Mouse (Mus musculus) intestine, postnatal 0 days (tissue): ENCODE data around the gene Sapcd2. TPM values are rescaled to one million over a fixed set of nuclear protein-coding genes. Genes with fewer than 3 reads are reported as not detected.
A peak's percentile ranks its signal among the peaks of the same experiment; 100 is the strongest.

Source experiments
- ATAC-seq: fragments of 200-750 bp; cut with Nextera tagmentation; 2 replicates; pipeline ENCODE4 v1.8.0; 2017; ENCODE audit warnings: mild to moderate bottlenecking, moderate TSS enrichment, moderate library complexity
- H3K27ac ChIP-seq: fragments of 300-500 bp; sonication (generic); 2 replicates; pipeline ENCODE4 v1.5.1; 2014; ENCODE audit warnings: mild to moderate bottlenecking, low read depth, low read length, moderate library complexity
- H3K27me3 ChIP-seq: fragments of 300-500 bp; sonication (generic); replicated peaks from 2 replicates; pipeline ENCODE4 v1.6.1; 2014; ENCODE audit warnings: low read length, mixed read lengths; ENCODE audit not compliant: control insufficient read depth, insufficient read depth
- H3K36me3 ChIP-seq: fragments of 300-500 bp; sonication (generic); 2 replicates; pipeline ENCODE4 v1.6.1; 2014; ENCODE audit warnings: mild to moderate bottlenecking, moderate library complexity; ENCODE audit not compliant: control insufficient read depth, insufficient read depth
- H3K4me1 ChIP-seq: fragments of 300-500 bp; sonication (generic); replicated peaks from 2 replicates; pipeline ENCODE4 v1.6.1; 2014; ENCODE audit warnings: antibody characterized with exemption, low read length, mixed read lengths; ENCODE audit not compliant: control insufficient read depth, insufficient read depth
- H3K4me2 ChIP-seq: fragments of 300-500 bp; sonication (generic); replicated peaks from 2 replicates; pipeline ENCODE4 v1.6.1; 2014; ENCODE audit warnings: low read depth, mild to moderate bottlenecking, moderate library complexity
- H3K4me3 ChIP-seq: fragments of 300-500 bp; sonication (generic); 2 replicates; pipeline ENCODE4 v1.5.1; 2014; ENCODE audit warnings: low read depth, low read length
- H3K9ac ChIP-seq: fragments of 300-500 bp; sonication (generic); 2 replicates; pipeline ENCODE4 v1.6.1; 2014; ENCODE audit warnings: mild to moderate bottlenecking, low read depth, low read length
- H3K9me3 ChIP-seq: fragments of 300-500 bp; sonication (generic); 2 replicates; pipeline ENCODE4 v1.6.1; 2016; ENCODE audit warnings: mixed run types; ENCODE audit not compliant: control insufficient read depth
- CTCF ChIP-seq: sonication (generic); IDR thresholded peaks from 2 replicates; pipeline ENCODE4 v1.5.1; 2016; ENCODE audit warnings: low read depth, mild to moderate bottlenecking, control low read depth, antibody characterized with exemption, moderate library complexity
- WGBS: fragments of 180-500 bp; shearing (Covaris S2); extraction: QIAGEN DNeasy Blood & Tissue Kit; methylation state at CpG from one replicate; pipeline ENCODE4 v1.1.7; 2014; 5-methylcytosine and 5-hydroxymethylcytosine counted together
- polyA plus RNA-seq: library from polyadenylated mRNA; unstranded; fragments of >200 nt; fragmentation: Nextera tagmentation; extraction: Ambion mirVana; gene quantifications from 2 replicates; pipeline ENCODE4 v1.2.1, GENCODE M21; 2015

The Sapcd2 gene
- polyA plus RNA-seq, 1 experiment from 2014 or later, result 112 TPM

DNA sequence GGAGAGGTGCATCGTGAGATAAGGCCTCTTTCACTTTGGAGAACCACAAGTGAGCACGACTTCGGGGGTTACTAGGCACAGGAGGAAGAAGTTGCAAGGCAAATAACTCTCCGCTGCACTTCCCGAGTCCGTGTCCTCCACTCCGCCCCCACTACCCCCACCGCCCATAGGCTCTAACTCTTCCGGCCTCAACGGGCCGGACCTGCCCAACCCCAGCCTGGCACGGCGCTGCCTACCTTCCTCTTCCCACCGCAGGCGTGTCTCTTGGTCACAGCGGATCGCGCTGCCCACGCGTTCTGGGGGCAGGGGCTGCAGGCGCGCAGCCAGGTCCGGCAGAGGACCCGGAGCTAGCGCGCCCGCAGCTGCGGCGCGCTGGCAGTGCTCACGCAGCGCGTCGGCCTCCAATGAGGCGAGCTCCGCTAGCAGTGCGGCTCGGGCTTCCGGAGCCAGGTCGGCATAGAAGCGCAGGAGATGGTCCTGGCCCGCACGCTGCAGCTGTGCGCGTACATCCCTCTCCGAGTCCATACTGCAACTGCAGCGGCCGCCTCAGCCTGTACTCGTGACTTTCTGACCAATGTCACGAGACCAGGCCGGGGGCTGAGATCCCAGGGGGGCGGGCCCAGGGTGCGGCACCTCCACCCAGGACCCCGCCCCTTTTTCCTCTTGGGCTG lies 6.9 kb upstream of the Sapcd2 start, which contains the start of gene Uap1l1:
Gene Uap1l1, minus strand, starts transcription at position 592 of the 671 bp plus-strand sequence.
- WGBS, result under 1% methylated on average over 54 of the region's 54 CpGs
- H3K9me3 ChIP-seq, result no peaks in the 10 kb centered on the region
- ATAC-seq, result peak; percentile 64
- peak within 1 kb of the TSS; percentile 62 for H3K4me3 ChIP-seq
- peaks cover 33% of the 10 kb centered on the region for H3K36me3 ChIP-seq
- H3K4me2 ChIP-seq, result peak within 1 kb of the TSS; percentile 79
- peak within 1 kb of the TSS; percentile 89 for H3K27ac ChIP-seq
- no peaks in the 10 kb centered on the region for H3K27me3 ChIP-seq
- H3K9ac ChIP-seq, result peak within 1 kb of the TSS; percentile 67
- no peak for TF ChIP-seq CTCF
- H3K4me1 ChIP-seq, result peaks cover 12% of the 10 kb centered on the region; the same call in 1 of the 2 replicates

DNA sequence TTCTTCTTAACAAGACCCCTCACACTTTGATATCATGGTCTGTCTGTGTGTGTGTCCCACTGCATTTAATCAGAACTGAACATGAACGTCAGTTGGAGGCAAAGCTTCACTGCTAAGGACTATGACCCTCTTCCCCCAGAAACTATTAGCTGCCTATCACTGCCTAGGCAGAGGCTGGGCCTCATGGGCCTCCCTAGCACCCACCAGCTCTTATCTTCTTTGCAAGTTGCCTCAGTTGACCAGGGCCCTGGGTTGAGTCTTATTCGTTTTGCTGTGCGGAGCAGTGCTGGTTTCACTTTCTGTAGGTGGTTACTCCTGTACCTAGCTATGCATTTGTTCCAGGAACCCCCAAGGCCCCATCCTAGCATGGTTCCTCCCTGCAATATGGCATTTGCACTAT lies 2.1 kb upstream of the Sapcd2 start:
- H3K27me3 ChIP-seq, result no peaks in the 10 kb centered on the region
- no peak for TF ChIP-seq CTCF
- no peaks in the 10 kb centered on the region for H3K9me3 ChIP-seq
- WGBS, result 39% methylated on average over 3 of the region's 3 CpGs
- H3K27ac ChIP-seq, result peak overlapping the region; percentile 82
- no peak overlapping the region for H3K9ac ChIP-seq
- H3K4me2 ChIP-seq, result peak overlapping the region; percentile 24; the same call in 1 of the 2 replicates
- ATAC-seq, result peak; percentile 16; the same call in 1 of the 2 replicates
- peaks cover 3% of the 10 kb centered on the region; the same call in 1 of the 2 replicates for H3K36me3 ChIP-seq
- no peak overlapping the region for H3K4me3 ChIP-seq
- H3K4me1 ChIP-seq, result peaks cover 14% of the 10 kb centered on the region; the same call in 1 of the 2 replicates

- Histone ChIP-seq H3K27ac (peak overlapping the region; percentile 43), H3K36me3 (peaks cover 29% of the 10 kb centered on the region), H3K4me3 (peak overlapping the region; percentile 69), H3K4me2 (peak overlapping the region; percentile 96), H3K4me1 (peaks cover 11% of the 10 kb centered on the region; the same call in 1 of the 2 replicates), H3K9me3 (no peaks in the 10 kb centered on the region), H3K27me3 (no peaks in the 10 kb centered on the region), H3K9ac (peak overlapping the region; percentile 62)
- 2% methylated on average over 42 of the region's 42 CpGs for WGBS
- ATAC-seq, result peak; percentile 31
- TF ChIP-seq CTCF, result no peak
Measured at GRCm38 (mm10) chr2:25372644-25373391, 697 bp downstream of the Sapcd2 start.

DNA sequence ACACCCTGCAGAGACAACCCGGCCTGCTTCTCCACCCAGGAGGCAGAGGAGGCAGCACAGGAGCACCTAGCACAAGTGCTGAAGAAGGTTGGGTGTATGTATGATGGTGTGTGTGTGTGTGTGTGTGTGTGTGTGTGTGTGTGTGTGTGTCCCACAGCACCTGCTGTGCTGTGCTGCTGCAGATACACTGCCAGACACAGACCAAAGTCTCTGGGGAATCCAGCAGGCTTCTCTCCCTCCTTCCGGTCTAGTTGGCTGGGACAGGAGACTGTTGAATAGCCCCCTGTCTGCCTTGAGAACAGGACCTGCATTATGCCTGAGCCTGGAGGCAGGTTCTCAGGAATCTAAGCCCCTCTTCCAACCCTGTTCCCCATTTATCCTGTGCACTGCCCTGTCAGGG lies 1.3 kb downstream of the Sapcd2 start:
- H3K4me1 ChIP-seq, result peaks cover 11% of the 10 kb centered on the region; the same call in 1 of the 2 replicates
- TF ChIP-seq CTCF, result no peak
- H3K27me3 ChIP-seq, result no peaks in the 10 kb centered on the region
- H3K9ac ChIP-seq, result peak overlapping the region; percentile 62; the same call in 1 of the 2 replicates
- peak overlapping the region; percentile 96 for H3K4me2 ChIP-seq
- H3K36me3 ChIP-seq, result peaks cover 34% of the 10 kb centered on the region
- ATAC-seq, result no peak
- H3K9me3 ChIP-seq, result no peaks in the 10 kb centered on the region
- H3K27ac ChIP-seq, result peak overlapping the region; percentile 43; the same call in 1 of the 2 replicates
- peak overlapping the region; percentile 69 for H3K4me3 ChIP-seq
- 19% methylated on average over 2 of the region's 2 CpGs for WGBS

GRCm38 (mm10) chr2:25376589-25376988 lies 4.5 kb downstream of the Sapcd2 start:
- H3K4me2 ChIP-seq, result no peak overlapping the region
- 67% methylated on average over 4 of the region's 4 CpGs for WGBS
- TF ChIP-seq CTCF, result peak; percentile 84
- ATAC-seq, result no peak
- no peak overlapping the region for H3K27ac ChIP-seq
- H3K27me3 ChIP-seq, result no peaks in the 10 kb centered on the region
- 0 out of 2 replicates have a peak, but pooled peaks cover 6% of the 10 kb centered on the region for H3K4me1 ChIP-seq
- H3K9me3 ChIP-seq, result no peaks in the 10 kb centered on the region
- no peak overlapping the region for H3K9ac ChIP-seq
- H3K4me3 ChIP-seq, result no peak overlapping the region
- peaks cover 34% of the 10 kb centered on the region for H3K36me3 ChIP-seq

GRCm38 (mm10) chr2:25384492-25384891 lies 12.4 kb downstream of the Sapcd2 start:
- peak; percentile 29; the same call in 1 of the 2 replicates for ATAC-seq
- no peak overlapping the region for H3K9ac ChIP-seq
- no peaks in the 10 kb centered on the region for H3K27me3 ChIP-seq
- H3K27ac ChIP-seq, result no peak overlapping the region
- no peak; the same call in 1 of the 2 replicates for TF ChIP-seq CTCF
- no peak overlapping the region for H3K4me3 ChIP-seq
- H3K36me3 ChIP-seq, result no peaks in the 10 kb centered on the region
- no peak overlapping the region for H3K4me2 ChIP-seq
- 51% methylated on average over 5 of the region's 5 CpGs for WGBS
- H3K9me3 ChIP-seq, result no peaks in the 10 kb centered on the region
- H3K4me1 ChIP-seq, result no peaks in the 10 kb centered on the region
